Mouse (Mus musculus) liver, postnatal 0 days (tissue): Measurements from ENCODE around the gene Lrrk2. TPM values are rescaled to one million over a fixed set of nuclear protein-coding genes. Genes with fewer than 3 reads are reported as not detected.

Experiments
- ATAC-seq: fragments of 200-750 bp; cut with Nextera tagmentation; 2 replicates; pipeline ENCODE4 v1.8.0; 2017; ENCODE audit warnings: mild to moderate bottlenecking, moderate library complexity
- DNase-seq: peaks from one replicate; pipeline ENCODE4 v3.0.0-alpha.2; 2016
- H3K27ac ChIP-seq: fragments of 300-500 bp; sonication (generic); 2 replicates; pipeline ENCODE4 v1.5.1; 2014; ENCODE audit warnings: antibody characterized with exemption, moderate library complexity, mild to moderate bottlenecking, low read depth
- H3K27me3 ChIP-seq: fragments of 300-500 bp; sonication (generic); 2 replicates; pipeline ENCODE4 v1.6.1; 2014; ENCODE audit warnings: low read length, control low read depth, mixed read lengths; ENCODE audit not compliant: insufficient read depth
- H3K36me3 ChIP-seq: fragments of 300-500 bp; sonication (generic); replicated peaks from 2 replicates; pipeline ENCODE4 v1.6.1; 2014; ENCODE audit warnings: mild to moderate bottlenecking, control low read depth, low read length, moderate library complexity, mixed read lengths; ENCODE audit not compliant: insufficient read depth
- H3K4me1 ChIP-seq: fragments of 300-500 bp; sonication (generic); 2 replicates; pipeline ENCODE4 v1.6.1; 2014; ENCODE audit warnings: antibody characterized with exemption, mild to moderate bottlenecking, control low read depth; ENCODE audit not compliant: insufficient read depth
- H3K4me2 ChIP-seq: fragments of 300-500 bp; sonication (generic); 2 replicates; pipeline ENCODE4 v1.6.1; 2014; ENCODE audit warnings: low read depth, mild to moderate bottlenecking, low read length, moderate library complexity, mixed read lengths
- H3K4me3 ChIP-seq: fragments of 300-500 bp; sonication (generic); 2 replicates; pipeline ENCODE4 v1.5.1; 2014; ENCODE audit warnings: low read depth, low read length
- H3K9ac ChIP-seq: fragments of 300-500 bp; sonication (generic); replicated peaks from 2 replicates; pipeline ENCODE4 v1.6.1; 2014; ENCODE audit warnings: mild to moderate bottlenecking, moderate library complexity
- H3K9me3 ChIP-seq: fragments of 300-500 bp; sonication (generic); 2 replicates; pipeline ENCODE4 v1.6.1; 2016; ENCODE audit warnings: mild to moderate bottlenecking, control low read depth, low read length, mixed read lengths
- CTCF ChIP-seq: sonication (generic); IDR thresholded peaks from 2 replicates; pipeline ENCODE4 v1.5.1; 2016; ENCODE audit warnings: antibody characterized with exemption, low read depth
- EP300 ChIP-seq: IDR thresholded peaks from 2 replicates; pipeline ENCODE4 v1.6.1; 2016; ENCODE audit warnings: antibody characterized with exemption, low read depth, mild to moderate bottlenecking
- WGBS: fragments of 180-500 bp; shearing (Covaris S2); extraction: QIAGEN DNeasy Blood & Tissue Kit; methylation state at CpG from one replicate; pipeline ENCODE4 v1.1.7; 2014; ENCODE audit not compliant: insufficient replicate concordance; 5-methylcytosine and 5-hydroxymethylcytosine counted together
- polyA plus RNA-seq: library from polyadenylated mRNA; unstranded; fragments of >200 nt; fragmentation: Nextera tagmentation; extraction: Ambion mirVana; gene quantifications from 2 replicates; pipeline ENCODE4 v1.2.1, GENCODE M21; 2015

Lrrk2 gene
- polyA plus RNA-seq, 1 experiment from 2014 or later, result 1.8 TPM

- H3K36me3 ChIP-seq, result no peaks in the 10 kb centered on the region; the same call in 1 of the 2 replicates
- no peak overlapping the region for H3K4me3 ChIP-seq
- no peaks in the 10 kb centered on the region for H3K27me3 ChIP-seq
- no peak overlapping the region for H3K9ac ChIP-seq
- DNase-seq (no peak), ATAC-seq (no peak)
- no peaks in the 10 kb centered on the region for H3K4me1 ChIP-seq
- WGBS, result 80% methylated on average over 16 of the region's 16 CpGs
- H3K27ac ChIP-seq, result no peak overlapping the region
- TF ChIP-seq CTCF (no peak), EP300 (no peak)
- H3K9me3 ChIP-seq, result no peaks in the 10 kb centered on the region
- no peak overlapping the region for H3K4me2 ChIP-seq
Observed at GRCm38 (mm10) chr15:91755756-91756155, 82.8 kb downstream of the Lrrk2 start.

GRCm38 (mm10) chr15:91772041-91772440, 99.1 kb downstream of the Lrrk2 start:
- no peaks in the 10 kb centered on the region; the same call in 1 of the 2 replicates for H3K36me3 ChIP-seq
- ATAC-seq (no peak), DNase-seq (no peak)
- H3K27ac ChIP-seq, result no peak overlapping the region
- no peaks in the 10 kb centered on the region for H3K4me1 ChIP-seq
- no peak overlapping the region for H3K9ac ChIP-seq
- no peaks in the 10 kb centered on the region for H3K9me3 ChIP-seq
- no peaks in the 10 kb centered on the region for H3K27me3 ChIP-seq
- H3K4me2 ChIP-seq, result no peak overlapping the region
- H3K4me3 ChIP-seq, result no peak overlapping the region
- 48% methylated on average over 4 of the region's 4 CpGs for WGBS
- TF ChIP-seq CTCF (no peak), EP300 (no peak)

DNA sequence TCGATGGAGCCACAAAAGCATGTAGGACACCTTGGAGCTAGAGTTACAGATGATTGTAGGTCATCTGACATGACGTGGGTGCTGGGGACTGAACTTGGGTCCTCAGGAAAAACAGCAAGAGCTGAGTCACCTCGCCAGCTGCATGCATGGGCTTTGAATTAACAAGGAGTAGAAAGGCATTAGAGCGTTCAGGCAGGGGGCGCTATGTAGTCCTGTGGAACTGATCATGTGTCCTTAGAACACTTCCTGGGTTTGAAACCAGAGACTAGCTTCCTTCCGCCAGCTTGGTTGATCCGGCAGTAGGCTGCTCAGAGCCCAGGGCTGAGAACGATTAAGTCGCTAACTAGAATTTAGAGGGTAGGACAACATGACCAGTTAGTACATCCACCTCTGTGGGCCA, 106.2 kb downstream of the Lrrk2 start:
- ATAC-seq, result no peak
- Histone ChIP-seq H3K4me3 (no peak overlapping the region), H3K27me3 (no peaks in the 10 kb centered on the region), H3K4me2 (no peak overlapping the region), H3K9me3 (no peaks in the 10 kb centered on the region), H3K9ac (no peak overlapping the region), H3K4me1 (no peaks in the 10 kb centered on the region), H3K36me3 (no peaks in the 10 kb centered on the region; the same call in 1 of the 2 replicates), H3K27ac (no peak overlapping the region)
- no peak for DNase-seq
- no peak for TF ChIP-seq EP300
- TF ChIP-seq CTCF, result no peak
- 84% methylated on average over 9 of the region's 9 CpGs for WGBS

GRCm38 (mm10) chr15:91781172-91781571, 108.2 kb downstream of the Lrrk2 start:
- Histone ChIP-seq H3K36me3 (no peaks in the 10 kb centered on the region; the same call in 1 of the 2 replicates), H3K9ac (no peak overlapping the region), H3K4me2 (no peak overlapping the region), H3K27ac (no peak overlapping the region), H3K4me3 (no peak overlapping the region), H3K27me3 (no peaks in the 10 kb centered on the region), H3K4me1 (no peaks in the 10 kb centered on the region), H3K9me3 (no peaks in the 10 kb centered on the region)
- TF ChIP-seq EP300, result no peak
- peak; percentile 75 for TF ChIP-seq CTCF
- WGBS, result 32% methylated on average over 6 of the region's 6 CpGs
- ATAC-seq (no peak), DNase-seq (peak; percentile 25)

DNA sequence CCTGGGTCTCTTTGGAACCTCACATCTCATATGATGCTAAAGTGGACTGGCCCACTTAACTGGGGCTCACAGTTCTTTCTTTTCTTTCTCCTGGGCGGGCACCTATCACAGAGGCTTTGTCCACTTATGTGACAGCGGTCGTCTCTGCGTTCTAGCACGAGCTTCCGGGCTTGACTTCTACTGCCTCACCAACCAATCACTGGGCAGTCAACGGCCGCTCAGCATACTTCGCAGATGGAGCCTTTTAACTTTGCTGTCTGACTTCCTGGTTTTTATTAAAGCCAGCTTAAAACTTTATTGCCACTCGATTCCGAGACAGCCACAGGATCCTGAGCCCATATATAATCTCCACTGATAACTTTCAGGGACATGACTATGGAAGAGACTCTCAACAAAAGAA, 115.4 kb downstream of the Lrrk2 start:
- Histone ChIP-seq H3K4me1 (no peaks in the 10 kb centered on the region), H3K27ac (no peak overlapping the region), H3K9me3 (no peaks in the 10 kb centered on the region), H3K9ac (no peak overlapping the region), H3K27me3 (no peaks in the 10 kb centered on the region), H3K36me3 (0 out of 2 replicates have a peak, but pooled peaks cover 6% of the 10 kb centered on the region), H3K4me3 (no peak overlapping the region), H3K4me2 (no peak overlapping the region)
- TF ChIP-seq EP300 (no peak), CTCF (no peak)
- no peak for DNase-seq
- WGBS, result 84% methylated on average over 11 of the region's 11 CpGs
- no peak for ATAC-seq

DNA sequence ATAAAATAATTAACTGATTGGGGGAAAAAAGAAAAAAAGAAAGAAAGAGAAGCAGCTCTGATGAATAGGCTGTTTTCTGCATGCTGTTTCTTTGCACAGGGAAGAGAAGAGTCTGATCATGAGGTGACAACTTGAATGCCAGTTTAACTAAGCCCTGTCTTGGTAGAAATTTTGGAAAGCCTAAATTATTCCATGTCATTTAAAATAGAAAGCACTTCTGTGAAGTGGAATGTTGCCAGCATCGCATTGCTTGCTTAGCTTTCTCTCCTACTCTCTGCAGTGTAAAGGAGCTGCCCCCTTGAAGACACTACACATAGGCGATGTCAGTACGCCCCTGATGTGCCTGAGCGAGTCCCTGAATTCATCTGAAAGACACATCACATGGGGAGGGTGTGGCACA, 133.5 kb downstream of the Lrrk2 start:
- H3K27me3 ChIP-seq, result no peaks in the 10 kb centered on the region
- WGBS, result 85% methylated on average over 4 of the region's 4 CpGs
- TF ChIP-seq EP300 (no peak), CTCF (no peak)

GRCm38 (mm10) chr15:91835319-91835718, 162.3 kb downstream of the Lrrk2 start:
- Histone ChIP-seq H3K4me1 (no peaks in the 10 kb centered on the region), H3K4me2 (no peak overlapping the region), H3K4me3 (no peak overlapping the region), H3K9ac (no peak overlapping the region), H3K27ac (no peak overlapping the region), H3K36me3 (no peaks in the 10 kb centered on the region), H3K9me3 (no peaks in the 10 kb centered on the region), H3K27me3 (no peaks in the 10 kb centered on the region)
- TF ChIP-seq CTCF, result no peak
- no peak for TF ChIP-seq EP300
- 60% methylated on average over 6 of the region's 6 CpGs for WGBS
- ATAC-seq (no peak), DNase-seq (no peak)

More for the DNA sequence above, 133.5 kb downstream of the Lrrk2 start:
- no peak for DNase-seq
- H3K27ac ChIP-seq, result no peak overlapping the region
- no peak overlapping the region for H3K9ac ChIP-seq
- no peak overlapping the region for H3K4me2 ChIP-seq
- no peak for ATAC-seq
- H3K4me3 ChIP-seq, result no peak overlapping the region
- no peaks in the 10 kb centered on the region for H3K9me3 ChIP-seq
- H3K4me1 ChIP-seq, result no peaks in the 10 kb centered on the region
- H3K36me3 ChIP-seq, result no peaks in the 10 kb centered on the region
